Mouse (Mus musculus): ENCODE measurements around the gene Smim27. TPM values are rescaled to one million over a fixed set of nuclear protein-coding genes. Genes with fewer than 3 reads are reported as not detected.

The Smim27 gene
- polyA plus RNA-seq, 1 experiment from 2014 or later, result 28.9 TPM

DNA sequence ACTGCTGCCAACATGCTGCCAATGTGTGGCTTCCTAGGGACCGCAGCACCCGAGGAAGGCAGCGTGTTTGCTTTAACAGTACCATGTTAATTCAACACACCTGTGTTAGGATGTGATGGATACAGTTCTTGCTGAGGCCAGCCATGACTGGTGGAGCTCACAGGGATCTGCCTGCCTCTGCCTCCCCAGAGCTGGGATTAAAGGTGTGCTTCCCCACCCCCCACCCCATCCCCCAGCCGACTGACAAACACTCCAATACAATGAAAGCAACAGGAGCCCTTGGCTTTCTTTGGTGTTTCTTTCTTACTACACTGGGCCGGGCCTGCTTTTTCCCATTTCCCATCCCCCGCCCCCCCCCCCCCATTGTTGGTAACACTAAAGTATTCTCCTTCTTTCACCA lies 35.1 kb upstream of the Smim27 start:
- Histone ChIP-seq H3K4me3 (ENCODE audit: low read length) (no peak overlapping the region), H3K9me3 (ENCODE audit: control insufficient read depth, low read length) (no peaks in the 10 kb centered on the region), H3K4me2 (ENCODE audit: low read depth, low read length) (no peak overlapping the region), H3K27me3 (replicated peaks; ENCODE audit: control insufficient read depth, insufficient read depth, low read length) (no peaks in the 10 kb centered on the region), H3K4me1 (ENCODE audit: control insufficient read depth, insufficient read depth, low read length) (0 out of 2 replicates have a peak, but pooled peaks cover 4% of the 10 kb centered on the region), H3K27ac (ENCODE audit: low read length) (no peak overlapping the region), H3K36me3 (ENCODE audit: control insufficient read depth, insufficient read depth, low read length) (peaks cover 2% of the 10 kb centered on the region; the same call in 1 of the 2 replicates), H3K9ac (ENCODE audit: low read depth, low read length) (no peak overlapping the region)
- ATAC-seq, result no peak
- WGBS, result 85% methylated on average over 5 of the region's 6 CpGs

DNA sequence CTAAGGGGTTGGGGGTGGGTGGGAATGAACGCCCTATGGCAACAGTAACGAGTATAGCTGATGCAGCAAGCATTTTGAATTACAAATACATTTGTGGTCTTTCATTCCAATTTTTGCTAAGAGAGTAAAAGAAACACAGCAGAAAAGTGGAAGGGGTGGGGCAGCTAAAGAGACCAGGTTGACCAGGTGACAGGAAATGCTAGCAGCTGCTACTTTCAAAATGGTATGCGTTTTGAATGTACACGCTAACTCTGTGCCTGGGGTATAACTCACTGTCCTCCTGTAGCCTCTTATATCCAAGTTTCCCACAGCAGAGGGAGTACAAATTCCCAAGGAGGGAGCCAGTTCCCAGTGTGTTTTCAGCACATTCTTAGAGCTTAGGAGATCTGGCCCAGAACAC lies 32.5 kb upstream of the Smim27 start:
- Histone ChIP-seq H3K27me3 (replicated peaks; ENCODE audit: control insufficient read depth, insufficient read depth, low read length) (no peaks in the 10 kb centered on the region), H3K4me2 (ENCODE audit: low read depth, low read length) (no peak overlapping the region), H3K4me1 (ENCODE audit: control insufficient read depth, insufficient read depth, low read length) (0 out of 2 replicates have a peak, but pooled peaks cover 4% of the 10 kb centered on the region), H3K4me3 (ENCODE audit: low read length) (no peak overlapping the region), H3K9ac (ENCODE audit: low read depth, low read length) (no peak overlapping the region), H3K36me3 (ENCODE audit: control insufficient read depth, insufficient read depth, low read length) (peaks cover 2% of the 10 kb centered on the region; the same call in 1 of the 2 replicates), H3K9me3 (ENCODE audit: control insufficient read depth, low read length) (no peaks in the 10 kb centered on the region), H3K27ac (ENCODE audit: low read length) (no peak overlapping the region)
- no peak for ATAC-seq
- WGBS, result 84% methylated on average over 4 of the region's 4 CpGs

DNA sequence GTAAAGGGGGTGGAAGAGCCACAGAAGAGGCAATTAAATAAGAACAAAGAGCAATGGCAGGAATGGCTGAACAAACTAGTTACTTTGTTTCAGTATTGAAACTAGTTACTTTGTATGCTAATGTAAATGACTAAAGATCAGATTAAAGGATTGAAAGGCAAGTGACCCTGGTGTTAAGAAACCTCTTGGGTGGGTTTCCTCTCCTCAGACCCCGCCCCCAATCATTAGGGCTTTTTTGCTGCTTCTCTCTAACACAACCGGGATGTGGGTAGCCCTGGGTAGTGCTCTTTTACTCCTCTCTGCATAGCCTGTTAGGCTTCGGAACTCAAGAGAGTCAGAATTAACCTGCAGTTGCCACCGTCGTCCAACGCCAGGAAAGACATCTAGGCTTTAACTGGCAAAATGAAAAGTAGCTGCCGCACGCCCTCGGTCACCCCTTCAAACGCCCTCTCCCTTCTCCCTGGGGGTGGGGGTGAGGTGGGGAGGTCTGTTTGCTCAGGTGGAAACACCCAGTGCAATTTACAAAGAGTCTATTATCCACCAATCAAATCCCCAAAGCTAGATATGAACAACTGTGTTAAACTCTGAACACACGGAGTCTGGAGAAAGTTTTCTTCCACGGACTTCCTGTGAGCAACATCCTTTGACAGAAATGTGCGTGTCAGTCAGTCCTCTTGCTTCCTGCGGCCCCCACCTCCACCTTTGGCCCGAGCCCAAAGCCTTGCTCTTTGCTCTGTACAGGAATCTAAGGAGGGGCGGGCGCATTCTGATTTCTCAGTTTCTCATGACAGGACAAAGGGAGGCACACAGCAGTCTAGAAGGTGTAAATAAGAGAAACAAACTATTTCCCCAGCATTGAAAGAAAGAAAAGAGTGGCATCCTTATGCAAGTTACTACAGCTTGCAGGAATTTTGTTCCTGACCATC lies 30.6 kb upstream of the Smim27 start:
- Histone ChIP-seq H3K4me1 (ENCODE audit: control insufficient read depth, insufficient read depth, low read length) (0 out of 2 replicates have a peak, but pooled peaks cover 4% of the 10 kb centered on the region), H3K4me2 (ENCODE audit: low read depth, low read length) (peak overlapping the region; percentile 75), H3K9ac (ENCODE audit: low read depth, low read length) (peak overlapping the region; percentile 69), H3K4me3 (ENCODE audit: low read length) (peak overlapping the region; percentile 62), H3K27me3 (replicated peaks; ENCODE audit: control insufficient read depth, insufficient read depth, low read length) (no peaks in the 10 kb centered on the region), H3K27ac (ENCODE audit: low read length) (peak overlapping the region; percentile 65), H3K36me3 (ENCODE audit: control insufficient read depth, insufficient read depth, low read length) (peaks cover 2% of the 10 kb centered on the region; the same call in 1 of the 2 replicates), H3K9me3 (ENCODE audit: control insufficient read depth, low read length) (no peaks in the 10 kb centered on the region)
- ATAC-seq, result peak; percentile 87
- WGBS, result 3% methylated on average over 17 of the region's 17 CpGs

DNA sequence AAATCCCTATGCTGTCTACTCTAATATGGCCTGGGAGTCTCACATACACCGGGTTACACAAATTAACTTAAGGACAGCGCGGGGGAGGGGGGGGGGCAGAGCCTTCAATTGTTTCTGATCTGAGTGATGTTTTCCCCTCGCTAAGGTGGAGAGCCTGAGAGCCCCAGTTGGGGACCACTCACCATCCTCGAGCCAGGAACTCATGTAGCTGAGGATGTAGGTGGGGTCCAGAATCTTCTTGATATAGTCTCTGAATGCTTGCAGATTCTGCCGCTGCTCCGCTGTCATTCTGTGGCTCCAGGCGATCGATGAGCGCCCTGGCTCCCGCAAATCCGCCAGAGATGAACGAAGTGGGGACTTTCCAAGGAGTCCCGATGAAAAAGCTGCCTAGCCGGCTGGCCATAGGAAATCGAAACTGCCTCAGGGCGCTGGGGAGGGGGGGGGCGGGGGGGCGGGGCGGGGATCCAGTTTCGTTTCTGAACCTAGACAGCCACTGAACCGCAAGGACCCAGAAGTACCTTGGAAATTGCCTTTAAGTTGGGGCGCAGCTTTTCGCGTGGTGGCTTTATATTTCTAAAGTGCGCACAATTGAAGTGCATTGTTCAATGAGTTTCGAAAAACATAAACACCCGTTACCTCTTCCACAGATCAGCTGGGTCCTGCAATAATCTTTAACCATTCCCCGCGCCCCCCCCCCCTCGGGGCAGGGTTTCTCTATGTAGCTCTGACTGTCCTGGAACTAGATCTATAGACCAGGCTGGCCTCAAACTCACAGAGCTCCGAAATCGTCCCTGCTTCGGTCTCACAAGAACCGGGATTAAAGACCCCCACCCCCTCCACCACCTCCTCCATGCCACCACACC lies 29.7 kb upstream of the Smim27 start, which contains the start of gene Ddx58:
Ddx58 (minus strand) TSS at position 420 of the 863 bp plus-strand sequence.
- H3K27ac ChIP-seq (ENCODE audit: low read length), result peak within 1 kb of the TSS; percentile 65
- 0 out of 2 replicates have a peak, but pooled peaks cover 4% of the 10 kb centered on the region for H3K4me1 ChIP-seq (ENCODE audit: control insufficient read depth, insufficient read depth, low read length)
- H3K9me3 ChIP-seq (ENCODE audit: control insufficient read depth, low read length), result no peaks in the 10 kb centered on the region
- H3K4me2 ChIP-seq (ENCODE audit: low read depth, low read length), result peak within 1 kb of the TSS; percentile 75
- peak within 1 kb of the TSS; percentile 69 for H3K9ac ChIP-seq (ENCODE audit: low read depth, low read length)
- peaks cover under 1% of the 10 kb centered on the region; the same call in 1 of the 2 replicates for H3K36me3 ChIP-seq (ENCODE audit: control insufficient read depth, insufficient read depth, low read length)
- peak within 1 kb of the TSS; percentile 62 for H3K4me3 ChIP-seq (ENCODE audit: low read length)
- ATAC-seq, result peak; percentile 85
- no peaks in the 10 kb centered on the region for H3K27me3 ChIP-seq (replicated peaks; ENCODE audit: control insufficient read depth, insufficient read depth, low read length)
- 2% methylated on average over 35 of the region's 35 CpGs for WGBS

DNA sequence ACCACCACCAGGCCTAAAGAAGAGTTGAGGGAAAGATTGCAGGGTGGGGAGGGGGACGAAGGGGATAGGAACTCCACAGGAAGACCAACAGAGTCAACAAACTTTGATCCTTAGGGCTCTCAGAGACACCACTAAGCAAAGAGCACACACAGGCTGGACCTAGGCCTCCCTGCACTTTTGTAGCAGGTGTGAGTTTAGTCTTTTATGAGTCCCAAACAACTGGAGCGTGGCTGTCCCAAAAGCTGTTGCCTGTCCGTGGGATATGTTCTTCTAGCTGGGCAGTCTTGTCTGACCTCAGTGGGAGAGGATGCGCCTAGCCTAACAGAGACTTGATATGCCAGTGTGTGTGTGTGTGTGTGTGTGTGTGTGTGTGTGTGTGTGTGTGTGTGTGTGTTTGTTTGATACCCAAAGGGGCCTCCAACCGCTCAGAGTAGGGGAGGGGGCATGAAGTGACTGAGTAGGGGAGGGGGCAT lies 29.1 kb upstream of the Smim27 start:
- no peaks in the 10 kb centered on the region for H3K36me3 ChIP-seq (ENCODE audit: control insufficient read depth, insufficient read depth, low read length)
- H3K27me3 ChIP-seq (replicated peaks; ENCODE audit: control insufficient read depth, insufficient read depth, low read length), result no peaks in the 10 kb centered on the region
- no peaks in the 10 kb centered on the region for H3K9me3 ChIP-seq (ENCODE audit: control insufficient read depth, low read length)
- peak overlapping the region; percentile 62 for H3K4me3 ChIP-seq (ENCODE audit: low read length)
- peak overlapping the region; percentile 69 for H3K9ac ChIP-seq (ENCODE audit: low read depth, low read length)
- 48% methylated on average over 5 of the region's 5 CpGs for WGBS
- 0 out of 2 replicates have a peak, but pooled peaks cover 4% of the 10 kb centered on the region for H3K4me1 ChIP-seq (ENCODE audit: control insufficient read depth, insufficient read depth, low read length)
- ATAC-seq, result peak; percentile 45
- 0 out of 2 replicates have a peak overlapping the region, but pooled peaks have one; percentile 54 for H3K27ac ChIP-seq (ENCODE audit: low read length)
- H3K4me2 ChIP-seq (ENCODE audit: low read depth, low read length), result peak overlapping the region; percentile 75

DNA sequence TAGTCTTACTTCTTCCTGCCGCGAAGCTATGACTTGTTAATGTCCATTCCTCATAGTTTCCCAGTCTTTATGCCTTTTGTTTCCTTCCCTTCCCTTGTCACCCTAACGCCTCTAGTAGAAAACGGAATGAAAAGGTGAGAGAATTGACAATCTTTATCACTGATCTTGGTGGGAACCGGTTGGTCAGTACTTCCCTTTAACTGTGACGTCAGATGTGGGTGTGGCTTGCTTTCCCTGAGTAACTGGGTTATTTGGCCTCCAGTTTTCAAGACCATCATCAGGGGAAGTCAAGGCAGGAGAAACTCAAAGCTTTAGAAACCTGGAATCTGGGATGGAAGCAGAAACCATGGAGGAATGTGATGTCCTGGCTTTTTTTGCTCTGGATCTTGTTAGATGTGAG lies 27.5 kb upstream of the Smim27 start:
- no peaks in the 10 kb centered on the region for H3K36me3 ChIP-seq (ENCODE audit: control insufficient read depth, insufficient read depth, low read length)
- ATAC-seq, result no peak
- H3K9me3 ChIP-seq (ENCODE audit: control insufficient read depth, low read length), result no peaks in the 10 kb centered on the region
- no peak overlapping the region for H3K27ac ChIP-seq (ENCODE audit: low read length)
- 55% methylated on average over 6 of the region's 6 CpGs for WGBS
- no peak overlapping the region for H3K4me2 ChIP-seq (ENCODE audit: low read depth, low read length)
- H3K4me1 ChIP-seq (ENCODE audit: control insufficient read depth, insufficient read depth, low read length), result 0 out of 2 replicates have a peak, but pooled peaks cover 4% of the 10 kb centered on the region
- no peak overlapping the region for H3K4me3 ChIP-seq (ENCODE audit: low read length)
- H3K27me3 ChIP-seq (replicated peaks; ENCODE audit: control insufficient read depth, insufficient read depth, low read length), result no peaks in the 10 kb centered on the region
- H3K9ac ChIP-seq (ENCODE audit: low read depth, low read length), result no peak overlapping the region

DNA sequence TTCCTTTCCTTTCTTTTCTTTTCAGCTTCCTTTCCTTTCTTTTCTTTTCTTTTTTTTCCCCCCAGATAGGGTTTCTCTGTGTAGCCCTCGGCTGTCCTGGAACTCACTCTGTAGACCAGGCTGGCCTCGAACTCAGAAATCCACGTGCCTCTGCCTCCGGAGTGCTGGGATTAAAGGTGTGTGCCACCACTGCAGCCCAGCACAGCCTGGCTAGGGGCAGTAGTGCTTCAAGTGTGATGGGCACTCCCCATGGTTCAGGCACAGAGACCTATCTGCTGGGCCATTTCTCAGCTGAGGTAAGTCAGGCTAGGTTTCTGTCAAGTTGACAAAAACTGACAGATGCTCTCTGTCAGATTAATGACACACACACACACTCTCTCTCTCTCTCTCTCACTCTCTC lies 26.4 kb upstream of the Smim27 start:
- Histone ChIP-seq H3K4me3 (ENCODE audit: low read length) (no peak overlapping the region), H3K36me3 (ENCODE audit: control insufficient read depth, insufficient read depth, low read length) (no peaks in the 10 kb centered on the region), H3K4me1 (ENCODE audit: control insufficient read depth, insufficient read depth, low read length) (0 out of 2 replicates have a peak, but pooled peaks cover 4% of the 10 kb centered on the region), H3K27me3 (replicated peaks; ENCODE audit: control insufficient read depth, insufficient read depth, low read length) (no peaks in the 10 kb centered on the region), H3K9ac (ENCODE audit: low read depth, low read length) (no peak overlapping the region), H3K9me3 (ENCODE audit: control insufficient read depth, low read length) (no peaks in the 10 kb centered on the region), H3K27ac (ENCODE audit: low read length) (no peak overlapping the region), H3K4me2 (ENCODE audit: low read depth, low read length) (no peak overlapping the region)
- 88% methylated on average over 4 of the region's 4 CpGs for WGBS
- no peak for ATAC-seq

DNA sequence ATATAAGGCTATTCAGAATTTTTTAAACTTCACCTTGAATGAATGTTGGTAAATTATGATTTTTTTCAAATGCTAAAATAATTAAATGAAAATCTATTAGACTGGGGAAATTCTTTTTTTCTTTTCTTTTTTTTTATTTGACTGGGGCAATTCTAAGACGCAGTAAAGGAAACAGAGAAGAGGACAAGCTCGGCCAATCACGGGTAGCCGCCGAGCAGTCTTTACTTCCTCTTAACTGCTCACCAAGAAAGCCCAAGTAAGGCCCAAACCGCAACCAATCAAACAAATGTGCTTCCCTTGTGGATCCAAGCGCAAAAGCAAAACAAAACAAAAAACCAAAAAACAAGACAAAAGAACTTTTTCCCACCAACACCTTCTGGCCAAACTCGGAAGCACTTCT lies 25.3 kb upstream of the Smim27 start:
- no peak overlapping the region for H3K4me2 ChIP-seq (ENCODE audit: low read depth, low read length)
- H3K9ac ChIP-seq (ENCODE audit: low read depth, low read length), result no peak overlapping the region
- ATAC-seq, result no peak
- H3K27ac ChIP-seq (ENCODE audit: low read length), result no peak overlapping the region
- H3K4me1 ChIP-seq (ENCODE audit: control insufficient read depth, insufficient read depth, low read length), result no peaks in the 10 kb centered on the region
- H3K27me3 ChIP-seq (replicated peaks; ENCODE audit: control insufficient read depth, insufficient read depth, low read length), result no peaks in the 10 kb centered on the region
- H3K36me3 ChIP-seq (ENCODE audit: control insufficient read depth, insufficient read depth, low read length), result no peaks in the 10 kb centered on the region
- 79% methylated on average over 8 of the region's 8 CpGs for WGBS
- no peak overlapping the region for H3K4me3 ChIP-seq (ENCODE audit: low read length)
- no peaks in the 10 kb centered on the region for H3K9me3 ChIP-seq (ENCODE audit: control insufficient read depth, low read length)

DNA sequence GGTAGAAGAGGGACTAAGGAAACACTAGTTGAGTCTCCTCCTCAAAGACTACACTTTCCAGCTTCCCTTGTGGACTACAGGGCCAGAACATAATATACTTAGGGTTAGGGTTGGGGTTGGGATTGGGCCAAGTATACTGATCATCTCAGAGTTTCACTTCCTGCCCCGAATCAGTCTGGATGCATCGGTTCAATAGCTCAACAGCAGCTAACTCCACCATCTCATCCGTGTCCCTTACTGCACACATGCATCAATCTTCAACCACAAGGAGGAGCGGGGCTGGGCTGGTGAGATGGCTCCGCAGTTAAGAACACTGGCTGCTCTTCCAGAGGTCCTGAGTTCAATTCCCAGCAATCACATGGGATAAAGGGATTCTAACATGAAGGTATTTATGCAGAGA lies 18.4 kb upstream of the Smim27 start:
- H3K4me3 ChIP-seq (ENCODE audit: low read length), result no peak overlapping the region
- no peaks in the 10 kb centered on the region for H3K9me3 ChIP-seq (ENCODE audit: control insufficient read depth, low read length)
- no peaks in the 10 kb centered on the region for H3K4me1 ChIP-seq (ENCODE audit: control insufficient read depth, insufficient read depth, low read length)
- H3K36me3 ChIP-seq (ENCODE audit: control insufficient read depth, insufficient read depth, low read length), result no peaks in the 10 kb centered on the region
- WGBS, result 91% methylated on average over 5 of the region's 5 CpGs
- no peak overlapping the region for H3K9ac ChIP-seq (ENCODE audit: low read depth, low read length)
- H3K4me2 ChIP-seq (ENCODE audit: low read depth, low read length), result no peak overlapping the region
- ATAC-seq, result no peak
- no peak overlapping the region for H3K27ac ChIP-seq (ENCODE audit: low read length)
- H3K27me3 ChIP-seq (replicated peaks; ENCODE audit: control insufficient read depth, insufficient read depth, low read length), result no peaks in the 10 kb centered on the region
